Mouse (Mus musculus): ENCODE results near the gene Wipf2.
"Not testable (repeated sequence)": the region's sequence is repeated elsewhere in the genome, so short reads cannot be mapped to it uniquely, and the experiment has no call there.

Wipf2 gene

DNA sequence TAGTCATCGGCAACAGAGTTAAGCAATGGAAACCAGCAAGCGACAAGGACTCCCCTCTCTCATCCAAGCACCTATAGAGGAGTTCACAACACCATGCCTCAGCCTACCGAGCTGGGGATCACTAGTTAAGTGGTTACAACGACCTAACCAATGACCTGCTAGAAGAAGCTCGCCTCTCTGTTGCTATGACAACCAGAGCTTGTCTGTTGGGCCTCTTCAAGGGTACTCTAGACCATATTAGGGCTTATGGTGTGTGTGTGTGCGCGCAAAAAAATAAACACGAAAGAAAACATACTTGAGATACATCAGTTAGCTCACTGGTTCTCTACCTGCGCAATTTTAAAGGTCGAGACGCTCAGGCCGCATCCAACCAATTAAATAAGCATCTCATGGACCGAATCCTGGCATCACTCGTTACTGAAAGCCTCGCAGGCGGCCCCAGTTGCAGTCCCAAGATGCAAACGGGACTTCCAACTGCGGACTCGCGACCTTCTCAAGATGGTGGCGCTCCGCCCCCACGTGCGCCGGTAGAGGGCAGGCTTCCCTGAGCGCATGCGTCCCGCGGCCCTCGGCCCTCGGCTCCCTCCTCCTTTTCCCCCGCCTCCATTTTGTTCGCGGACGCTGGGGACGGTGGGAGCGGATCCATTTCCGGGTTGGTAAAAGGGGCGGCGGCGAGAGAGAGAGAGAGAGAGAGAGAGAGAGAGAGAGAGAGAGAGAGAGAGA is at the start of gene Wipf2:
Gene Wipf2 (plus strand): TSS at position 611 of the 723 bp plus-strand sequence.
- peak; percentile 98 for DNase-seq (ENCODE audit: inconsistent ontology term)

DNA sequence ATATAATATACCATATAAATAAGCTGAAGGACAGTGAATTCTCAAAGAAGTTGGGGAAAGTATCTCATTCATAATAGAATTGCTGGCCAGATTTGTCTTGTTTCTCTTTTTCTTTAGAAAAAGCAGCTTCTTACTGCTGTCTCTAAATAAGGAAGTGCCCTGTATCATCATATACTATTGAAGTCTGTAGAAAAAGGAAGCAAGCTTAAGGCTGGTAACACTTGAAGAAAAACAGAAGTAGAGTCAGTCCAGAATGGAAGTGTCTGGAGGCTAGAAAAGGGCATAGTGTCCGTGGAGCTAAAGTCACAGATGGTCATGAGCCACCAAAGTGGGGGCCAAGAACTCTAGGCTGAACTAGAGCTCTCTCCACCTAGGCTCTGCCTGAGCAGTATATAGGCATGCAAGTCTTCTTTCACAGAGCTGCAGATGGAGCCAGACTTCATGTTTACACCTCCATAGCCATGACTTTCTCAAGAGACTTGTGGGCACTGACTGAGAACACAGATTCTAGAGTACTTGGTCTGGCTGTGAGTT is 46.7 kb upstream of the Wipf2 start:
- no peak for DNase-seq (ENCODE audit: inconsistent ontology term)

DNA sequence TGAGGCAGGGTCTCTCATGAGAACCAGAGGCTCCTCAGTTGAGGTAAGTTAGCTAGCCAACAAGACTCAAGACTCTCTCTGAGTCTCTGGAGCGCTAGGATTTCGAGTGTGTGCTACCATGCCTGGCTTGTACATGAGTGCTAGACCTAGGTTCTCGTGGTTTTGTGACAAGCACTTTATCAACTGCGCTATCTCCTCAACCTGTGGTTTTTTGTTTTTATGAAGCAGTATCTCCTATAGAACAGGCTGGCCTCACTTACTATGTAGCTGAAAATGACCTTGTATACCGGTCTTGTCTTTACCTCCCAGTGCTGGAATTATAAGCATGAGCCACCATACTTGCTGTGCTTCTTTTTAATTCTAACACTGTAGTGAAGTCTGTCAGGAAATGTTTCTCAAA is 42.5 kb upstream of the Wipf2 start:
- DNase-seq (ENCODE audit: inconsistent ontology term), result no peak

DNA sequence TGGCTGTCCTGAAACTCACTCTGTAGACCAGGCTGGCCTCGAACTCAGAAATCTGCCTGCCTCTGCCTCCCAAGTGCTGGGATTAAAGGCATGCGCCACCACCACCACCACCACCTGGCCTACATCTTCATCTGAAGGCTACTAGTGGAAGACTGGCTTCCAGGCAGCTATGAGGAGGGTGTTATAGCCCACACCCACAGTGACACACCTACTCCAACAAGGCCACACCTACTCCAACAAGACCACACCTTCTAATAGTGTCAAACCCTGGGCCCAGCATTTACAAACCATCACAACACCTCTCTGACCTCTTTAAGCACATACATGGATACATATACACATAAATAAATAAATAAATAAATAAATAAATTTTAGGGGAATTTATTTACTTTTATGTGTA is 37.4 kb upstream of the Wipf2 start:
- not testable (repeated sequence) for DNase-seq (ENCODE audit: inconsistent ontology term)

DNA sequence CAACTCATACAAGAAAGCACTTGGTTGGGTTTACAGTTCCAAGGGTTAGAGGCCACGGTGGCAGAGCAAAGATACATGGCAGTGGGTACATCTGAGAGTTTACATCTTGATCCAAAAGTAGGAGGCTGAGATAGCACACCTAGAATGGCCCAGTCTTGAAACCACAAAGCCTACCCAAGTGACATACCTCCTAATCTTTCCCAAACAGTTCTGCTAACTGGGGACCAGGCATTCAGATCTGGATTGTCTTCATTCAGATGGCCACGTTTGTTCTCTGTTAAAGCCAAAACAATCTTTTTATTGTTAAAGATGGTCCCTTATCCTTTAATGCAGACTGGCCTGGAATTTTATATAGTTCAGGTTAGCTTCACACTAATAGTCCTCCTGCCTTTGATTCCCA is 35.6 kb upstream of the Wipf2 start:
- DNase-seq (ENCODE audit: inconsistent ontology term), result no peak

DNA sequence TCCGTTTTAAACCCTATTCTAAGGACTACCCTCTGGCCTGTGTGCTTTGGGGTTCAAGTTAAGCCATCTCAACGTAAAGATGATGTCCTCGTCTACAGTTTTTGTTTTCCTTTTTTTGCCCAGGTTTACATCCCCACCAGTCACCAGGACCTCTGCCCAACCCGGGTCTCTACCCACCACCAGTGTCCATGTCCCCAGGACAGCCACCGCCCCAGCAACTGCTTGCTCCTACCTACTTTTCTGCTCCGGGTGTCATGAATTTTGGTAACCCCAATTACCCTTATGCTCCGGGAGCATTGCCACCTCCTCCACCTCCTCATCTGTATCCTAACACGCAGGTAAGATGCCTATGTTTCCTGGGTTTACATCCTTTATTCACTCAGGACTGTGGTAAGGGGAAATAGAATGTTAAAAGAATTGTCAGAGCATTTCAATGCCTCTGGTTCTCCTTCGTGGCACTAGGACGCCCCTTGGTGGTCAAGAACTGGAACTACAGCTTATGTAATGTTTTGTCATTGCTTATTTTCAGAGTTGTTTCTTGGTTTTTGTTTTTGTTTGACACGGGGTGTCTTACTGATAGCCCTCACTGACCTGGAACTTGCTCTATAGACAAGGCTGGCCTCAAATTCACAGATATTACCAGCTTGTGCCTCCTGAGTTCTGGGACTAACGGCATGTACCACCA is 34.2 kb upstream of the Wipf2 start:
- peak; percentile 39 for DNase-seq (ENCODE audit: inconsistent ontology term)

DNA sequence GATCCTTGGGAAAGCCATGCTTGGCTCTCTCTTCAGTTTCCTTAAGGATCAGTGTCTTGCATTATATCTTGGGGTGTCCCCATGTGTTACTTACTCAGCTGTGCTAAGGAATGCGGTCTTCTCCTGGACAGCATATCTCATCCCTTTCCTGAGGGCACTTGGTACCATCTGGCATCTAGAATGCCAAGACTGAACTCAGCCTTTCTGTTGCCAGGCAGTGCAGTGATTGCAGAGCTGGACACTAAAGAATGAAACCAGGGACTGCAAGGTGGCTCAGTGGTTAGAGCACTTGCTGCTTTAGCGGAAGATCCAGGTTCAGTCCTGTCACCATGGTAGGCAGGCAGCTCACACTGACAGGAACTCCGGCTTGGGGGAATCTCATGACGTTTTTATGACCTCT is 33.6 kb upstream of the Wipf2 start:
- no peak for DNase-seq (ENCODE audit: inconsistent ontology term)

DNA sequence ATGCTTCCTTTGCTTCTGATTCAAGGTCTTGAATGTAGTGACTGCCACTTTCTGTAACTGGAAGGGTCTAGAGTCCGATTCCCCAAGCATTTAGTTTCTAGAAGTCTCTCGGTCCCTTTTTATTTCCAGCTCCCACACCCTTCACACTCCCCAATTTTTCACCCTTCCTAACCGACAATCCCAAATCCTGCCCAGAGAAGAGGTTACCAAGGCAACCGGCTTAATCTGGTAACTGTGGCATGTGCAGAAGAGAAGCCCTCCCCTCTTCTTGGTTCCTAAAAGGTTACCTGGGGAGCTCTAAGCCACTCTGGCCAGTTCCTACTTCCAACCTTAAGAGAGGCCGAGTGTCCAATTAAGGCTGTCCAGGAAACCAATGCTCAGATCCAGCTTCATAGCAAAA is 28.1 kb upstream of the Wipf2 start:
- DNase-seq (ENCODE audit: inconsistent ontology term), result no peak

DNA sequence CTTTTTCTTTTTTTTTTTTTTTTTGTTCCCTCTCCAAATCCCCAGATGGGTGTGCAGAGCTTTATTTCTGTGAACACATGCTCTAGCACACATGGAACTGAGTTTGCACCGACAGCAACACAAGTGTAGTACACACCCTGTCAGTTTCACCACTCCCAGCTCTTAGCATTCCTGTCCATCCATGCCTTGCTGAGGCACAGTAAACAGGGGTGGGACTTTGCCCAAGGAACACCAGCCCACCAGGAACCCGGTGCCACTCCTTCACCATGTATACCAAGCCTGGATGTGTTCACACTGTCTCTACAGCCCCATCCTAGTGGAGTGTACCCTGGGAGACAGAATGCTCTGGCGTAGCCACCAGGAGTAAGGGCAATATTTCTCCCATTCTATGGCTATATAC is 27.7 kb upstream of the Wipf2 start:
- DNase-seq (ENCODE audit: inconsistent ontology term), result no peak

DNA sequence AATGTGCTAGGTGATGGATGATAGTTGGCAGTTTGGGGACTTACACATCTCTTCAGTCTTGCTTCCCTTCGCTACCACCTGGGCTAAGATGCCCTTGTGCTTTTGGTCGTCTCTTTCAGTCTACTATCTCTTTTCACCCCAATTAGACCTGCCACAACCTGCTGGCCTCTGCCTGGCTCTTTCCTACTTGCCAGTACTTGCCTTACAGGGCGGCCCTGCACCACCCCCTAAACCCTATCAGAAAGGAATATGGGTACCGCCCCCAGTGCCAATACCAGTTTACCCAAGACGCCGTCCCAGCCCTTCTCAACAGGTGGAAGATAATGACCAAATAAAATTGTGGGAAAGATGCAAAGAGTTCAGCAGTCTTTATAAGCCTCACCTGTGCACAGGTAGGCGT is 27.3 kb upstream of the Wipf2 start:
- DNase-seq (ENCODE audit: inconsistent ontology term), result no peak

DNA sequence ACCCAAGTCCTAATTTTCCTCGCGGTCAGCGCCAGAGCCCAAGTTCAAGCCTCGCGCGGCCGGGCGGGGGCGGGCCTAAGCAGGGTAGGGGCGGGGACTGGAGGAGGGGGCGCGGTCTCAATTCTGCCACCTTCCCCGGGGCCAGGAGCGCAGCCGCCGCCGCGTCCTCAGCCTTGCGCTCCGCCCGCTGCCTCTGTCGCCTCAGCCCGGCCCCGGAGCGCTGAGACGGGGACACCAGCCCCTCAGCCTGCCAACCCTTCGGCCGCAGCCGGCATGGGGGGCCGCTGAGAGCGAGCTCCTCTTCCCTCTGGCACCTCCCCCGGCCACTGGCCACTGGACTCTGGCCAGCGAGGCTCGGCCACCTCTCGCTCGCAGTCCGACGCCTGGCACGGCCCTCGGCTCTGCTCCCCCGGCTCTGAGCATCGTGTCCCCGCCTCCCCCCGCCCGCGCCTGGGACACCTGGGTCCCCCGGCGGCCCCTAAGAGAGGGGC is 26.7 kb upstream of the Wipf2 start, which contains the start of gene Rapgefl1:
Gene Rapgefl1 (plus strand): TSS at position 135 of the 491 bp plus-strand sequence.
- peak; percentile 91 for DNase-seq (ENCODE audit: inconsistent ontology term)

DNA sequence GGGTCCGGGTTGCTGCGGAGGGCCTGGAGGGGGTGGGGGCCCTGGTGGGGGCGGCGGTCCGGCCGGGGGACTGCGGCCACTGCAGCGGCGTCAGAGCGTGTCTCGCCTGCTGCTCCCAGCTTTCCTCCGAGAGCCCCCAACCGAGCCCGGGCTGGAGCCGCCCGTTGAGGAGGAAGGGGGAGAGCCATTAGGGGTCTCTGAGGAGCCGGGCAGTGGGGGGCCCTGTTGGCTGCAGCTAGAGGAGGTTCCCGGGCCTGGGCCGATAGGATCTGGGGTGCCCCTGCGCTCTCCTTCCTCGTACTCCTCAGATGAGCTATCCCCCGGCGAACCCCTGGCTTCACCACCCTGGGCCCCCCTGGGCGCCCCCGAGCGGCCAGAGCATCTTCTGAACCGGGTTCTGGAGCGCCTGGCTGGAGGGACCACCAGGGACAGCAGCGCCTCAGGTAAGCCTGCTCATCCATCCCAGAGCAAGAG is 26.2 kb upstream of the Wipf2 start:
- DNase-seq (ENCODE audit: inconsistent ontology term), result no peak

DNA sequence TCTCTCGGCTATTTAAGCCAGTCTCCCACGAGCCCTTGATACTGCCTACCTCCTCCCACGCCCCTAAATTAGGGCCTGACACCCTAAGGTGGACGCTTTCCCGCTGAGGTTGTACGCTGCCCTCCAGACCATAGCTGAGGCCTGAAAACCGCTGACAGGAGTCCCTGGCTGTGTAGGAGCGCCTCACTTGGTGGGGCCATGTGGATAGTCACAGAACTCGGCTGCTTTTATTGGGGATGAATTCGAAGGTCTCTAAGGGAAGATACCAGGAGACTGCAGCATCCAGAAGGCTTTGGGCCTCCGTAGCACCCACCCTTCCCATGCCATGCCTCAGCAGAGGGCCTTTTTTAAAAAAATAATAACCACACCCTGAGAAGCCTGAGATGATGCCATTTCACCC is 25.5 kb upstream of the Wipf2 start:
- no peak for DNase-seq (ENCODE audit: inconsistent ontology term)

DNA sequence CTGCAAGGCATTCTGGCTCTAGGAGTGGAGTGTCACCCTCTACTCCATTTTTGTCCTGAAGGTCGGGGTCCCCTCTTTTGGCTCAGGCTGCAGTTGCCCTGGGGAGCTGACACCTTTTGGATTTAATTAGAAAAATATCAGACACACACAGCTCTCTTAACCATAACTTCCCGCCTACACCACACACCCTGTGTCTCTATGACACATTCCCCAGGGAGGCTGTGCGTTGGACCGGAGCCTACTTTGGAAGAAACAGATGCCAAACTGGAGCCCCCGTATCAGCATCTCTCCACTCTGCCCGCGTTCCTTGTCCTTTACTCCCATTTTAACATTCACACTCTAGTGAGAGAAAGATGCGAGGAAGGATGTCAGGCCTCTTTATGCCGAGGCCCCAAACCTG is 24.9 kb upstream of the Wipf2 start:
- no peak for DNase-seq (ENCODE audit: inconsistent ontology term)

DNA sequence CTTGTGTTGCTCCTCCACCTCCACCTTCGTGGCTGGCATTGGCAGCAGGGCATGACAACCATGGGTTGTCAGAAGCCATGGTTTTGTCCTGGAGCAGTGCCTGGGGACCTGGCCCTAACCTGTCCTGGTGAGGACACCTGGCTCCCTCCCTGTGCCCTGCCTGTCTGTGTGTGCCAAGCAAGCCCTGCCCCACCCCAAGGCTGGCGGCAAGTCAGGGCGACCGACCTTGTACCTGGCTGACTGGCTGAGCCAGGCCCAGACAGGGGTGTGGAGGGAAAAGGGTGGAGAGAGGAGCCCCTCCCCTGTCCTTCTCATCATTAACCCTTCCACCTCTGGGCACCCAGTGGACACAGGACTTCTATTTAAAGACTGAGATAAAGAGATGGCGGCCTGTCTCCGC is 24.0 kb upstream of the Wipf2 start:
- DNase-seq (ENCODE audit: inconsistent ontology term), result no peak

DNA sequence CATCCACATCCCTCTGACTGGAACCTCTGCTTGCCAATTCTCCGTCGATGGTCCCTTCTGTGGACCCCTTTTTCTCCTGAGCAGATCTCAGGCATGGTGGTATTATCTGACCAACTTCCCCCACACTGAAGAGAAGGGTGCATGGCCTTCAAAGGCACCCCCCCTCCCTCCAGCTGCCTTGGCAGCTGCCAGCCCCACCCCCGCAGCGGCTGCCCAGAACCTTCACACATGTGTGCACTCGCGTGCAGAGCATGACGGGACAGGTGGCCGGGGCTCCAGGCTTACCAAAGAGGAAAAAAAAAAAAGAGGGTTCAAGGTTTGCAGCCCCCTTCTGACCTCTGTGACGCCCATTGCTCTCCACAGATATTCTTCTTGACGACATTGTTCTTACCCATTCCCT is 23.5 kb upstream of the Wipf2 start:
- DNase-seq (ENCODE audit: inconsistent ontology term), result no peak

DNA sequence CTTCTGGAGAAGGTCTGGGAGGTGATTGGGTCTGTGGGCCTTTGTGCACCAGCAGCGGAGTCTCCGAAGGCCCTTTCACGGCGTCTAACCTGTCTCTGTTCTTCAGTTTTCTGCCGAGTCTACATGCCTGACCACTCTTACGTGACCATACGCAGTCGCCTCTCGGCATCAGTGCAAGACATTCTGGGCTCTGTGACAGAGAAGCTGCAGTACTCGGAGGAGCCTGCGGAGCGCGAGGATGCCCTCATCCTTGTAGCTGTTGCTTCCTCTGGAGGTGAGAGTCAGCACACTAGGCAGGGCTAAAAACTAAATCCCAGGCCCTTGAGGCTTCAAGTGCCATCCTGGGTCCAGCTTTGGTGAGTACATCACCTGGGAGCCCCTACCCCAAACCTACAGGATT is 17.4 kb upstream of the Wipf2 start:
- no peak for DNase-seq (ENCODE audit: inconsistent ontology term)

DNA sequence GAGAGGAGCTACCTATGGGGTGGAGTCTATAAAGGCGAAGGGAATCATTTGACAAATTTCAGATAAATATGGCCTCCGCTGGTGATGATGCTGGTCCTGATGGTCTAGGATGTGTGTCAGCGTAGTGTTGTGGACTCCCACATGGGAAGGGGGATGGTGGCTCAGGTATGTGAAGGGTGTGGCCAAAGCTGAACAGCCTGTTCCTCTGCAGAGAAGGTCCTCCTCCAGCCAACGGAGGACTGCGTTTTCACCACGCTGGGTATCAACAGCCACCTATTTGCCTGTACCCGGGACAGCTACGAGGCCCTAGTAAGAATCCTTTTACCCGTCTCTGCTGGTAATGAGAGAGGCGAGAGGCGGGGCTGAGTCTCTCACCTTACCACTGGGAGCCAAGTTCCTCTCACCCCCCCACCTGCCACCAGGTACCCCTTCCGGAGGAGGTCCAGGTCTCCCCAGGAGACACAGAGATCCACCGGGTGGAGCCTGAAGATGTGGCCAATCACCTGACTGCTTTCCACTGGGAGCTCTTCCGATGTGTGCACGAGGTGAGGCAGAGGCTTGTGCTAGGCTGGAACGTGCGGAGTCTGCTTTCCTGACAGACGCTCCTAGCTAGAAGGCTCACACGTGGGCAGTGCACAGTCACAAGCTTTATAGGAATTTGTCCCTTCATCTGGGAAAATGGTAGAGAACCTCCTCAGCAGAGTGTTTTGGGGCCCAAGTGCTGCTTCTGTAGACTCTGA is 16.4 kb upstream of the Wipf2 start:
- no peak for DNase-seq (ENCODE audit: inconsistent ontology term)

DNA sequence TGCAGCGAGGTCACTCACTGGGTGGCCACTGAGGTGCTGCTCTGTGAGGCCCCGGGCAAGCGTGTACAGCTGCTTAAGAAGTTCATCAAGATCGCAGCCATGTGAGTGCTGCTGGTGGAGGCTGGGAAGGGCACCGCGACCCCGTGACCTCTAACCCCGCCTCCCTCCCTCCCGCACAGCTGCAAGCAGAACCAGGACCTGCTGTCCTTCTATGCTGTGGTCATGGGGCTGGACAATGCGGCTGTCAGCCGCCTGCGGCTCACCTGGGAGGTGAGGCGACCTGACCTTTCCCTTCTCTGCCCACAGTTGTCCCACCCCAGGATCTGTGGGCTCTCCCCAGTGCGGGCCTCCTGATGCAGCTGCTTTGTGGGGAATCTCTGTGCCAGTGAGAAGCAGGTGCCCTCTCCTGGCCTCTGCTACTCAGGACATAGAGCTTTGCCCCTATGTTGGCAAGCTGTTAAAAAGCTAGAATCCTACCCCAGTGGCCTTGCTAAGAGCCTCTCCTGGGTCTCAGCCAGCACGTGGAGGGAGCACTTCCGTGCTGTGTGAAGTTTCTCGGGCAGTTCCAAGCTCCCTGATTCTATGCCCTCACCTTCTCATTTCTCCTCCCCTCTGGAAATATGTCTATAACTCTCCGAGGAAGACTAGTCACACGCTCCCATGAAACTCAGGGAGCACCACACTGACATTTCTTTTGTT is 14.1 kb upstream of the Wipf2 start:
- DNase-seq (ENCODE audit: inconsistent ontology term), result no peak

DNA sequence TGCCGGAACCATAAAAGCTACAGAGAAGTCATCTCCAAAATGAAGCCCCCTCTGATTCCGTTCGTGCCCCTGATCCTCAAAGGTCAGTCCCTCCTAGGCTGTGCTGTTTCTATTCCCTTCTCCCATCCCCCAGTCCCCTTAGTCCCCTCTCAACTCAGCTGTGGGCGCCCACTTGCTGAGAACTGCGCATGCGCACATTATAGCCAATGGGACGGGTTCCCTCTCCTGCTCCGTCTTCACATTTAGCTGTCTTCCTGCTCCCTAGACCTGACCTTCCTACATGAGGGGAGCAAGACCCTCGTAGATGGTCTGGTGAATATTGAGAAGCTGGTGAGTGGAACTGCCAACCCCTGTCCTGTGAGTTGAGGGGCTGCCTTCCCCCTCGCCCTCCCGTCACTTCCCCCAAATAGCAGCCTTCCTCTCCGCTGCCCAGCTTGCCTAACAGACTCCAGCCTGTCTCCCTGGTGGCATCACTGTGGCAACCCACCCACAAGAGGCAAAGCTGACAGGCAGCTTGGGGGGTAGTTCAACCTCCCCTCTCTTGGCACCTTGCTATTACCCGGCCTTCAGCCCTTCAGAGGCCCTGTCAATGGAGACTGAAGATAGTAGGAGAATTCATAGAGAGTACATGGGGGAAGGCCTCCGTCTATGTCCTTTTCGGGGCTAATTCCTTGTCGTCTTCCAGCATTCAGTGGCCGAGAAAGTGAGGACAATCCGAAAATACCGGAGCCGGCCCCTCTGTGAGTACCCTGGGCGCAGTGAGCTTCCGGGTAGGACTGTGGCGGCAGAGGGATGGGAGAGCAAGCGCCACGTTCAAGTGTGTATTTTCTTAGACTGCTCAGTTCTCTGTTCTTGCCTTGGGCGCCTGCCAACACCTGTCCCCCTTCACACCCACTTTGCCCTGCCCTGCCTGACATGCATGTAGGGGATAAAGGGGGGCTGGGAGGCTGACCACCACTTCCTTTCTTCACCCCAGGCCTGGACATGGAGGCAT is 13.0 kb upstream of the Wipf2 start:
- DNase-seq (ENCODE audit: inconsistent ontology term), result no peak
